Mouse (Mus musculus): ENCODE measurements around the gene Chmp5. TPM values are rescaled to one million over a fixed set of nuclear protein-coding genes. Genes with fewer than 3 reads are reported as not detected.
A peak's percentile ranks its signal among the peaks of the same experiment; 100 is the strongest.
"Not testable (repeated sequence)": the region's sequence is repeated elsewhere in the genome, so short reads cannot be mapped to it uniquely, and the experiment has no call there.

Gene Chmp5
- polyA plus RNA-seq, 1 experiment from 2014 or later, result 92.7 TPM

GRCm38 (mm10) chr4:40921288-40921687 lies 26.9 kb upstream of the Chmp5 start:
- Histone ChIP-seq H3K27me3 (ENCODE audit: low read depth, poor library complexity, severe bottlenecking) (no peaks in the 10 kb centered on the region), H3K9me3 (replicated peaks) (no peaks in the 10 kb centered on the region), H3K4me3 (no peak overlapping the region), H3K27ac (no peak overlapping the region), H3K36me3 (no peaks in the 10 kb centered on the region), H3K4me1 (no peaks in the 10 kb centered on the region)
- no peak for DNase-seq (ENCODE audit: low spot score)
- WGBS, result 69% methylated on average over 3 of the region's 3 CpGs

- Histone ChIP-seq H3K36me3 (no peaks in the 10 kb centered on the region), H3K27me3 (ENCODE audit: low read depth, poor library complexity, severe bottlenecking) (no peaks in the 10 kb centered on the region), H3K9me3 (replicated peaks) (no peaks in the 10 kb centered on the region), H3K4me1 (peaks cover 1% of the 10 kb centered on the region; the same call in 1 of the 2 replicates), H3K27ac (no peak overlapping the region), H3K4me3 (no peak overlapping the region)
- WGBS, result 87% methylated on average over 6 of the region's 6 CpGs
- DNase-seq (ENCODE audit: low spot score), result no peak
Measured at GRCm38 (mm10) chr4:40923087-40923651, 25.0 kb upstream of the Chmp5 start.

- WGBS, result 60% methylated on average over 3 of the region's 3 CpGs
Measured at GRCm38 (mm10) chr4:40925568-40925967, 22.6 kb upstream of the Chmp5 start.

GRCm38 (mm10) chr4:40929046-40929445 lies 19.2 kb upstream of the Chmp5 start:
- no peak for DNase-seq (ENCODE audit: low spot score)
- H3K9me3 ChIP-seq (replicated peaks), result no peaks in the 10 kb centered on the region
- 89% methylated on average over 7 of the region's 7 CpGs for WGBS
- no peaks in the 10 kb centered on the region for H3K27me3 ChIP-seq (ENCODE audit: low read depth, poor library complexity, severe bottlenecking)
- H3K27ac ChIP-seq, result no peak overlapping the region
- peaks cover 32% of the 10 kb centered on the region for H3K36me3 ChIP-seq
- no peak overlapping the region for H3K4me3 ChIP-seq
- peaks cover 8% of the 10 kb centered on the region for H3K4me1 ChIP-seq

More at GRCm38 (mm10) chr4:40925568-40925967, 22.6 kb upstream of the Chmp5 start:
- DNase-seq (ENCODE audit: low spot score), result no peak
- Histone ChIP-seq H3K9me3 (replicated peaks) (no peaks in the 10 kb centered on the region), H3K27ac (0 out of 2 replicates have a peak overlapping the region, but pooled peaks have one; percentile 6), H3K4me1 (peaks cover 8% of the 10 kb centered on the region), H3K36me3 (no peaks in the 10 kb centered on the region), H3K27me3 (ENCODE audit: low read depth, poor library complexity, severe bottlenecking) (no peaks in the 10 kb centered on the region), H3K4me3 (no peak overlapping the region)

GRCm38 (mm10) chr4:40933694-40934093 lies 14.5 kb upstream of the Chmp5 start:
- H3K36me3 ChIP-seq, result peaks cover 76% of the 10 kb centered on the region
- peaks cover 2% of the 10 kb centered on the region for H3K4me1 ChIP-seq
- H3K4me3 ChIP-seq, result no peak overlapping the region
- H3K27ac ChIP-seq, result no peak overlapping the region
- no peak for DNase-seq (ENCODE audit: low spot score)
- H3K9me3 ChIP-seq (replicated peaks), result no peaks in the 10 kb centered on the region
- 92% methylated on average over 5 of the region's 5 CpGs for WGBS
- no peaks in the 10 kb centered on the region for H3K27me3 ChIP-seq (ENCODE audit: low read depth, poor library complexity, severe bottlenecking)

GRCm38 (mm10) chr4:40934369-40934768 lies 13.8 kb upstream of the Chmp5 start:
- WGBS, result 88% methylated on average over 3 of the region's 3 CpGs

GRCm38 (mm10) chr4:40936175-40936839 lies 11.9 kb upstream of the Chmp5 start:
- 93% methylated on average over 9 of the region's 9 CpGs for WGBS
- no peaks in the 10 kb centered on the region for H3K4me1 ChIP-seq
- no peak overlapping the region for H3K27ac ChIP-seq
- H3K27me3 ChIP-seq (ENCODE audit: low read depth, poor library complexity, severe bottlenecking), result no peaks in the 10 kb centered on the region
- peaks cover 98% of the 10 kb centered on the region for H3K36me3 ChIP-seq
- H3K9me3 ChIP-seq (replicated peaks), result no peaks in the 10 kb centered on the region; the same call in 1 of the 2 replicates
- no peak for DNase-seq (ENCODE audit: low spot score)
- no peak overlapping the region for H3K4me3 ChIP-seq

More at GRCm38 (mm10) chr4:40934369-40934768, 13.8 kb upstream of the Chmp5 start:
- not testable (repeated sequence) for H3K4me1 ChIP-seq; H3K4me3 ChIP-seq; H3K27ac ChIP-seq; H3K9me3 ChIP-seq (replicated peaks); DNase-seq (ENCODE audit: low spot score); H3K27me3 ChIP-seq (ENCODE audit: low read depth, poor library complexity, severe bottlenecking)
- peaks cover 83% of the 10 kb centered on the region for H3K36me3 ChIP-seq

- H3K27me3 ChIP-seq (ENCODE audit: low read depth, poor library complexity, severe bottlenecking), result no peaks in the 10 kb centered on the region
- no peak for DNase-seq (ENCODE audit: low spot score)
- H3K27ac ChIP-seq, result no peak overlapping the region
- 95% methylated on average over 5 of the region's 5 CpGs for WGBS
- H3K9me3 ChIP-seq (replicated peaks), result no peaks in the 10 kb centered on the region; the same call in 1 of the 2 replicates
- no peak overlapping the region for H3K4me3 ChIP-seq
- H3K36me3 ChIP-seq, result peaks cover 98% of the 10 kb centered on the region
- no peaks in the 10 kb centered on the region for H3K4me1 ChIP-seq
Measured at GRCm38 (mm10) chr4:40938793-40939192, 9.4 kb upstream of the Chmp5 start.

GRCm38 (mm10) chr4:40943651-40944050 lies 4.6 kb upstream of the Chmp5 start:
- no peak for DNase-seq (ENCODE audit: low spot score)
- no peak overlapping the region for H3K4me3 ChIP-seq
- no peak overlapping the region for H3K27ac ChIP-seq
- no peaks in the 10 kb centered on the region for H3K27me3 ChIP-seq (ENCODE audit: low read depth, poor library complexity, severe bottlenecking)
- peaks cover 14% of the 10 kb centered on the region for H3K4me1 ChIP-seq
- H3K9me3 ChIP-seq (replicated peaks), result no peaks in the 10 kb centered on the region; the same call in 1 of the 2 replicates
- WGBS, result 96% methylated on average over 5 of the region's 5 CpGs
- H3K36me3 ChIP-seq, result peaks cover 77% of the 10 kb centered on the region

GRCm38 (mm10) chr4:40946516-40947121 lies 1.6 kb upstream of the Chmp5 start:
- Histone ChIP-seq H3K27ac (0 out of 2 replicates have a peak overlapping the region, but pooled peaks have one; percentile 93), H3K27me3 (ENCODE audit: low read depth, poor library complexity, severe bottlenecking) (no peaks in the 10 kb centered on the region), H3K9me3 (replicated peaks) (no peaks in the 10 kb centered on the region), H3K4me1 (peaks cover 23% of the 10 kb centered on the region), H3K4me3 (peak overlapping the region; percentile 94), H3K36me3 (peaks cover 65% of the 10 kb centered on the region)
- no peak for DNase-seq (ENCODE audit: low spot score)
- WGBS, result 94% methylated on average over 7 of the region's 7 CpGs

GRCm38 (mm10) chr4:40947565-40948159 lies 545 bp upstream of the Chmp5 start:
- under 1% methylated on average over 40 of the region's 40 CpGs for WGBS
- peaks cover 65% of the 10 kb centered on the region for H3K36me3 ChIP-seq
- no peaks in the 10 kb centered on the region for H3K27me3 ChIP-seq (ENCODE audit: low read depth, poor library complexity, severe bottlenecking)
- no peaks in the 10 kb centered on the region for H3K9me3 ChIP-seq (replicated peaks)
- no peak for DNase-seq (ENCODE audit: low spot score)
- H3K4me3 ChIP-seq, result peak overlapping the region; percentile 94
- peaks cover 23% of the 10 kb centered on the region for H3K4me1 ChIP-seq
- H3K27ac ChIP-seq, result peak overlapping the region; percentile 93

- peaks cover 83% of the 10 kb centered on the region for H3K36me3 ChIP-seq
Measured at GRCm38 (mm10) chr4:40953521-40953920, 5.3 kb downstream of the Chmp5 start.

GRCm38 (mm10) chr4:40955942-40956341 lies 7.7 kb downstream of the Chmp5 start:
- no peaks in the 10 kb centered on the region for H3K27me3 ChIP-seq (ENCODE audit: low read depth, poor library complexity, severe bottlenecking)
- no peaks in the 10 kb centered on the region for H3K4me1 ChIP-seq
- no peak for DNase-seq (ENCODE audit: low spot score)
- 92% methylated on average over 6 of the region's 6 CpGs for WGBS
- H3K36me3 ChIP-seq, result peaks cover 96% of the 10 kb centered on the region
- H3K4me3 ChIP-seq, result no peak overlapping the region
- H3K27ac ChIP-seq, result no peak overlapping the region
- no peaks in the 10 kb centered on the region for H3K9me3 ChIP-seq (replicated peaks)

More at GRCm38 (mm10) chr4:40953521-40953920, 5.3 kb downstream of the Chmp5 start:
- 89% methylated on average over 1 of the region's 1 CpGs for WGBS
- no peak for DNase-seq (ENCODE audit: low spot score)
- no peak overlapping the region for H3K4me3 ChIP-seq
- no peaks in the 10 kb centered on the region for H3K27me3 ChIP-seq (ENCODE audit: low read depth, poor library complexity, severe bottlenecking)
- H3K9me3 ChIP-seq (replicated peaks), result no peaks in the 10 kb centered on the region
- H3K27ac ChIP-seq, result no peak overlapping the region
- peaks cover 9% of the 10 kb centered on the region for H3K4me1 ChIP-seq
